In genomic region chr12:38928786-38929351, GRCm38 (mm10) we compare ENCODE assay signal across 8 mouse cellular contexts.
DNase-seq lines count a peak whose midpoint lies in the region; ATAC-seq and TF ChIP-seq lines count a peak whose summit lies in the region.

No protein-coding gene starts in this region.

- no peak for TF ChIP-seq EP300 in heart, adult 2 months (IDR thresholded peaks at IDR 0.05; ENCODE audit: insufficient read depth, low read depth, low read length)

- WGBS in heart, adult 2 months: 33% methylated on average over 11 of the region's 11 CpGs

- no peaks in the 10 kb centered on the region; the same call in 1 of the 2 replicates for H3K36me3 ChIP-seq in heart, adult 2 months (ENCODE audit: control insufficient read depth, insufficient read depth, low read length)

- no peaks in the 10 kb centered on the region for H3K79me2 ChIP-seq in heart, adult 2 months (replicated peaks; ENCODE audit: control insufficient read depth, insufficient read depth, low read length)

- H3K4me3 ChIP-seq in heart, adult 2 months: no peak overlapping the region

- DNase-seq in gastrocnemius, adult 18-20 months (ENCODE audit: low spot score): peak; percentile 4
- DNase-seq in gastrocnemius, postnatal 36 days: no peak
- peak; percentile 84 for DNase-seq in Muller cell, postnatal 12 days (ENCODE audit: inconsistent ontology term)
- peak; percentile 26 to 33 for DNase-seq in cerebellum, postnatal 36 days
- DNase-seq in heart, adult 2 months: peak; percentile 34 to 59
- DNase-seq in kidney, postnatal 25 days: peak; percentile 9 to 40
- DNase-seq in telencephalon, adult 2 months (ENCODE audit: low read depth, low spot score): peak; percentile 29

- TF ChIP-seq CTCF in heart, adult 2 months (IDR thresholded peaks at IDR 0.05): no peak

- no peak overlapping the region for H3K9ac ChIP-seq in heart, adult 2 months (ENCODE audit: low read depth, low read length)

- intact Hi-C loops in gastrocnemius, postnatal 36 days (cut with DNase I): no loop called here
- intact Hi-C loops in heart, adult 2 months (cut with DNase I): loop anchor here (5.0 kb wide), 1 partner anchor 152 kb away; the partner anchor contains the start of gene Etv1

- no peaks in the 10 kb centered on the region for H3K27me3 ChIP-seq in heart, adult 2 months (ENCODE audit: control insufficient read depth, insufficient read depth, low read length)

- peak; percentile 68 for ATAC-seq in megakaryocyte-erythroid progenitor cell, adult 5-6 weeks (replicated peaks; ENCODE audit: low FRiP score, low TSS enrichment, poor library complexity, severe bottlenecking)

- no peaks in the 10 kb centered on the region for H3K4me1 ChIP-seq in heart, adult 2 months (ENCODE audit: control insufficient read depth, insufficient read depth, low read length)

- H3K27ac ChIP-seq in heart, adult 2 months: peak overlapping the region; percentile 29

- peak; percentile 15; the same call in 1 of the 2 replicates for TF ChIP-seq POLR2A in heart, adult 2 months (IDR thresholded peaks at IDR 0.05; ENCODE audit: insufficient read depth, low read depth, low read length)

Comparison
In these comparisons a context has a peak if more than half of its experiments do, and no peak if none do; other contexts are left out.
1. DNase-seq: peak in gastrocnemius, adult 18-20 months (single experiment), Muller cell, postnatal 12 days (single experiment), cerebellum, postnatal 36 days (2 of 2), heart, adult 2 months (2 of 2), kidney, postnatal 25 days (2 of 2) and telencephalon, adult 2 months (single experiment); none in gastrocnemius, postnatal 36 days (0 of 2).